Mouse (Mus musculus) spleen, adult 2 months (tissue): ENCODE measurements around the gene AL607142.1.
A peak's percentile ranks its signal among the peaks of the same experiment; 100 is the strongest.

Source experiments
- CTCF ChIP-seq: fragments of 200-500 bp; IDR thresholded peaks from 2 replicates; pipeline ENCODE4 v1.5.1; 2011; ENCODE audit warnings: mild to moderate bottlenecking, inconsistent platforms; ENCODE audit not compliant: insufficient read depth, insufficient read length, insufficient replicate concordance; ENCODE audit errors: extremely low read depth
- POLR2A ChIP-seq: fragments of 200-500 bp; IDR thresholded peaks from 2 replicates; pipeline ENCODE4 v1.6.1; 2011; ENCODE audit warnings: low read depth, low read length, inconsistent platforms

GRCm38 (mm10) chr4:120104599-120104998 lies 39.8 kb downstream of the AL607142.1 start:
- TF ChIP-seq CTCF: peak; percentile 89; the same call in 1 of the 2 replicates
- no peak for TF ChIP-seq POLR2A
